Mouse (Mus musculus): ENCODE data around the gene Ficd.

GRCm38 (mm10) chr5:113722224-113723013 is 13.2 kb upstream of the Ficd start:
- TF ChIP-seq FLI1 (IDR thresholded peaks at IDR 0.05; ENCODE audit: low read length) (no peak), GATA1 (IDR thresholded peaks at IDR 0.05; ENCODE audit: borderline replicate concordance, low read length) (no peak)

Data from megakaryocyte, embryonic 14.5 days (primary cell).